Mouse (Mus musculus) heart, adult 2 months (tissue): Measurements from ENCODE around the gene Grin2a. TPM values are rescaled to one million over a fixed set of nuclear protein-coding genes. Genes with fewer than 3 reads are reported as not detected.

Experiments used
- DNase-seq, 2 experiments: peaks; one replicate each; pipeline ENCODE4 v3.0.0; 2021
- H3K27ac ChIP-seq: fragments of 200-600 bp; 2 replicates; pipeline ENCODE4 v1.8.1; 2022
- H3K27me3 ChIP-seq: fragments of 200-500 bp; 2 replicates; pipeline ENCODE4 v1.6.1; 2012; ENCODE audit warnings: mild to moderate bottlenecking, low read length, inconsistent platforms, mixed read lengths; ENCODE audit not compliant: control insufficient read depth, insufficient read depth
- H3K36me3 ChIP-seq: fragments of 200-500 bp; 2 replicates; pipeline ENCODE4 v1.6.1; 2012; ENCODE audit warnings: low read length, inconsistent platforms; ENCODE audit not compliant: control insufficient read depth, insufficient read depth
- H3K4me1 ChIP-seq: fragments of 200-500 bp; 2 replicates; pipeline ENCODE4 v1.6.1; 2011; ENCODE audit warnings: low read length; ENCODE audit not compliant: control insufficient read depth, insufficient read depth
- H3K4me3 ChIP-seq: fragments of 200-600 bp; 2 replicates; pipeline ENCODE4 v1.8.1; 2022
- H3K79me2 ChIP-seq: fragments of 200-500 bp; replicated peaks from 2 replicates; pipeline ENCODE4 v1.6.1; 2012; ENCODE audit warnings: mild to moderate bottlenecking, inconsistent platforms, low read length, moderate library complexity, mixed read lengths; ENCODE audit not compliant: control insufficient read depth, insufficient read depth
- H3K9ac ChIP-seq: fragments of 200-500 bp; 2 replicates; pipeline ENCODE4 v1.6.1; 2012; ENCODE audit warnings: low read depth, mild to moderate bottlenecking, control low read depth, inconsistent platforms, low read length, mixed read lengths
- CTCF ChIP-seq: fragments of 200-600 bp; IDR thresholded peaks from 2 replicates; pipeline ENCODE4 v1.8.1; 2022; ENCODE audit warnings: antibody characterized with exemption, mild to moderate bottlenecking, moderate library complexity
- EP300 ChIP-seq: fragments of 200-500 bp; IDR thresholded peaks from 2 replicates; pipeline ENCODE4 v1.6.1; 2011; ENCODE audit warnings: low read depth, low read length, control low read depth; ENCODE audit not compliant: insufficient read depth
- POLR2A ChIP-seq: fragments of 200-500 bp; IDR thresholded peaks from 2 replicates; pipeline ENCODE4 v1.6.1; 2011; ENCODE audit warnings: mild to moderate bottlenecking, low read depth, low read length, control low read depth; ENCODE audit not compliant: insufficient read depth
- WGBS: fragments of 180-500 bp; shearing (Covaris S2); methylation state at CpG from one replicate; pipeline ENCODE4 v1.1.7; 2018; 5-methylcytosine and 5-hydroxymethylcytosine counted together
- intact Hi-C: fragments of 180-260 bp; cut with DNase I; formaldehyde crosslinking; loops from one replicate; pipeline ENCODE4 v1.15.1; 2025
- polyA plus RNA-seq: library from polyadenylated mRNA; depleted of rRNA; stranded (reverse); fragments of >200 nt; gene quantifications from 2 replicates; pipeline ENCODE4 v1.2.3, GENCODE M21; 2012
- total RNA-seq, 2 experiments: library from RNA; stranded (reverse); gene quantifications; 2 replicates each; pipeline ENCODE4 v1.2.3; 2021

Gene Grin2a
- total and polyA plus RNA-seq, 3 experiments: 0.02 to 0.10 (median 0.07) TPM

DNA sequence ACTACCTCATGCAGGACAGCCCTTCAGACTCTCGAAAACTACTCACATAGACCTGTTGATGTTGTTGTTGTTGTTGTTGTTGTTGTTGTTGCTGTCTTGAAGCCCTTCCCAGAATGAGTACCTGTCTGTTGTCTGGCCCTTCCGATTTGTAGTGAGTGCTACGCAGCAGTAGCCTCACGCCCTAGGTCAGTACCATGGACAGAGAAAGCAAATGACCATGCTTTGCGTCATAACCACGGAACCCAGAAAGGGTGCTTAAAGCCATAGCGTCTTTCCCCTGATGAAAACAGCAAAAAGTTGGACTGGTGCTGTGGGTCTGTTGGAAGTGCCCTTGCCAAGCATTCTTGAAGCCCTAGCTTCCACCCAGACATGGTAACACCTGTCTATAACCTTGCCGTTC is 158.8 kb downstream of the Grin2a start:
- H3K36me3 ChIP-seq: no peaks in the 10 kb centered on the region
- TF ChIP-seq POLR2A (no peak), EP300 (no peak), CTCF (no peak)
- intact Hi-C loops: no loop called here
- DNase-seq: no peak
- H3K79me2 ChIP-seq: no peaks in the 10 kb centered on the region
- H3K27me3 ChIP-seq: no peaks in the 10 kb centered on the region
- WGBS: 42% methylated on average over 8 of the region's 8 CpGs
- no peaks in the 10 kb centered on the region for H3K4me1 ChIP-seq
- no peak overlapping the region for H3K9ac ChIP-seq
- H3K4me3 ChIP-seq: no peak overlapping the region
- no peak overlapping the region for H3K27ac ChIP-seq

DNA sequence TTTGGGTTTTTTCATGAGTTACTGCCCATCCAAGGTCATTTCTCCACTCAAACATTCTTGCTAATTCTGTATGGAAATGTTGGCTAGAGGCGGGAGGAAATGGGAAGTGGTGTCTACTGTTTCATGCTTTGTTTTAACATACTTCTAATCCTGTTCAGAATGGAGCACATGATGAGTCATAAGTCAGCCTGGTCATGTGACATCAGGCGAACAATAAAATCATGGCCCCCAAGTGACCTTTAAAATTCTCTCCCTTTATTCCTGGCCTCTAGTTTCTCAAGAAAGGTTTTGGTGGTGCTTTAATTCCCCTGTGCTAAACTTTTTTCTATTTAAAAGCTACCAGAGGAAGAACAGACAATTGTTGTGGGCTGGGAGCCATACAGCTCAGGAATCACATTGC is 161.1 kb downstream of the Grin2a start:
- no peak overlapping the region for H3K27ac ChIP-seq
- 50% methylated on average over 2 of the region's 2 CpGs for WGBS
- TF ChIP-seq EP300: no peak
- TF ChIP-seq CTCF: no peak
- TF ChIP-seq POLR2A: no peak
- no peaks in the 10 kb centered on the region for H3K27me3 ChIP-seq
- H3K79me2 ChIP-seq: no peaks in the 10 kb centered on the region
- no peak overlapping the region for H3K9ac ChIP-seq
- no peaks in the 10 kb centered on the region for H3K4me1 ChIP-seq
- DNase-seq: no peak
- no peak overlapping the region for H3K4me3 ChIP-seq
- intact Hi-C loops: no loop called here
- no peaks in the 10 kb centered on the region for H3K36me3 ChIP-seq

DNA sequence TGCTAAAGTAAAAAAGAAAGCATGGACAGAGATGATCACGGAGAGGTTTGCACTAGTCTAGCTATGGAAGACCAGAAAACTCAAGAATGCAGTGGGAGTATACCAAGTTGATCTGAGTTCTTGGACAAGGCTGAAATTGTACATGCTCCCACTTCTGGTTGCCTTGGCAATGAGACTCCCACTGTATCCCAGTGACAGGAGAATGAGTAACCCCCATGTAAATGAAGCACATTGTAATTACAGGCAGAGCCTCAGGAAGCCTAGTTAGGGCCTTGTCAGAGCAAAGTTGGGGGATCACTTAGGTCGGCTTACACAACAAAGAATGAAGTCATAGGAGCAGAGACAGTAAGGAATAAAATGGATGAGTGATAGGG is 170.3 kb downstream of the Grin2a start:
- H3K4me1 ChIP-seq: no peaks in the 10 kb centered on the region
- no peak overlapping the region for H3K4me3 ChIP-seq
- no peak overlapping the region for H3K9ac ChIP-seq
- DNase-seq: no peak
- no peak overlapping the region for H3K27ac ChIP-seq
- H3K79me2 ChIP-seq: no peaks in the 10 kb centered on the region
- intact Hi-C loops: no loop called here
- H3K36me3 ChIP-seq: no peaks in the 10 kb centered on the region
- 57% methylated on average over 2 of the region's 2 CpGs for WGBS
- no peaks in the 10 kb centered on the region for H3K27me3 ChIP-seq
- TF ChIP-seq CTCF (no peak), EP300 (no peak), POLR2A (no peak)

DNA sequence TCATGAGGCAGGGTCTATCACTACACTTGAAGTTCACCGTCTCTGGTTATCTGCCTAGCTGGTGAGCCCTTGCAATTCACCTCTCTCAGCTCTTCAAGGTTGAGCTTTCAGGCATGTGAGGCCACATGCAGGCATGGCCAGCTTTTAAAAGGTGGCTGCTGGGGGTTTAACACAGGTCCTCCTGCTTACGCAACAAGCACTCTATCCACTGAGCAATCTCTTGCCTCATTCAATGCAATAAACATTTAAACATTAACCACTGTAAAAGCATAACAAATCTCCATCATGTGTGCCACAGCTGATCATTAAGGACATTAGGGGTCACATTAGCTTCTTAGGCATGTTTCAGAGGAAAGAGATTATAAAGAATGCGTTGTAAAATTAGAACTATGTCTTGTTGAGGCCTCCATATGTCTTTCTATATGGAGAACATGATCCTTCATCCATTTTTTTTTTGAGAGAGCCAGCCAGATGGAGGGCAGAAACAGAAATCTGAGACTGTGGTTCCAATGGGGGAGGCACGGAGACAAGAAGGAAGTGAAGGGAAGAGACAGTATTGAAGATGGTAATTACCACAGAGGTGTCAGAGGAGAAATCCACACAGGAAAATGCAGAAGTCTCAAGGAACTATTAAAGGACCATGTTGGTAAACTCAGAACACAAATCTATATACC is 170.8 kb downstream of the Grin2a start:
- no peaks in the 10 kb centered on the region for H3K36me3 ChIP-seq
- H3K79me2 ChIP-seq: no peaks in the 10 kb centered on the region
- no peak overlapping the region for H3K4me3 ChIP-seq
- no peaks in the 10 kb centered on the region for H3K27me3 ChIP-seq
- intact Hi-C loops: no loop called here
- H3K4me1 ChIP-seq: no peaks in the 10 kb centered on the region
- no peak for TF ChIP-seq POLR2A
- DNase-seq: no peak
- WGBS: 77% methylated on average over 4 of the region's 4 CpGs
- H3K9ac ChIP-seq: no peak overlapping the region
- no peak overlapping the region for H3K27ac ChIP-seq

DNA sequence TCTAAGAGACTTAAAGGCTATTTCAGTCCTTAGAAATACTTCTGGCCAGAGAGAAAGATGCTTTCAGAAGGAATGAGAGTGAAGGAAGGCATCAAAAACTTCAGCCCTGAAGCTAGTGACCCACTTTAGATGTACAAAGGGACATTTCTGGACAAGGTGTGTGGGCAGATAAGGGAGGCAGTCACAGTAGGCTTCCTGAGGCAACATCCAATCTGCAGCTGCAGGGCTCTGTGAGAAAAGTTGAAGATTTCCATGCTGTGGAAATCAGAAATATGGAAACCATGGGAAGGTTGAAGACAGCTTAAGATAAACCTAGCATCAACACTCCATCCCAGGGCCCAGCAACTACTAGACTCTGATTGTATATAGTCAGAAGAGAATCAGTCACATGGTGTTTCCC is 171.7 kb downstream of the Grin2a start:
- intact Hi-C loops: no loop called here
- no peak overlapping the region for H3K9ac ChIP-seq
- H3K27me3 ChIP-seq: no peaks in the 10 kb centered on the region
- no peaks in the 10 kb centered on the region for H3K4me1 ChIP-seq
- H3K4me3 ChIP-seq: no peak overlapping the region
- TF ChIP-seq POLR2A (no peak), CTCF (no peak), EP300 (no peak)
- no peaks in the 10 kb centered on the region for H3K36me3 ChIP-seq
- no peak overlapping the region for H3K27ac ChIP-seq
- DNase-seq: no peak
- H3K79me2 ChIP-seq: no peaks in the 10 kb centered on the region

DNA sequence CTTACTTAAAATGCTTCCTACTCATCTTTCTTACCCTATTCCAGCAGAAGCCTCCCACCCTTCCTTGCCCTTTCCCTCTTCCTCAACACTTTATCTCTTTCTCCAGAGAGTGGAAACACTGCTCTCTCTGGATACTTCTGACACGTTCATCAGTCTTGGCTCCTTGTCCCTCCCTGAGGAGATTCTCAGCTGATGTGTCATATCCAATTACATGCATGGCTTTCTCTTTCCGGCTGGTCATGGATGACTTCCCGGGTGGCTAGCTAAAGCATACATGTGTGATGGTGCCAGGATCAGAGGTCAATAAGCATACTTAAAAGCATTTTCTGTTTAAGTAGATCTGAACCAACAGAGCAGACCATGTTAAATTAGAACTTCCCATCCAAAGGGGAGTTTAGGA is 175.9 kb downstream of the Grin2a start:
- intact Hi-C loops: no loop called here
- Histone ChIP-seq H3K4me1 (no peaks in the 10 kb centered on the region), H3K4me3 (no peak overlapping the region), H3K79me2 (no peaks in the 10 kb centered on the region), H3K27ac (no peak overlapping the region), H3K36me3 (no peaks in the 10 kb centered on the region), H3K9ac (no peak overlapping the region), H3K27me3 (no peaks in the 10 kb centered on the region)
- no peak for TF ChIP-seq EP300
- no peak for TF ChIP-seq CTCF
- no peak for TF ChIP-seq POLR2A
- no peak for DNase-seq
- WGBS: 51% methylated on average over 3 of the region's 3 CpGs

DNA sequence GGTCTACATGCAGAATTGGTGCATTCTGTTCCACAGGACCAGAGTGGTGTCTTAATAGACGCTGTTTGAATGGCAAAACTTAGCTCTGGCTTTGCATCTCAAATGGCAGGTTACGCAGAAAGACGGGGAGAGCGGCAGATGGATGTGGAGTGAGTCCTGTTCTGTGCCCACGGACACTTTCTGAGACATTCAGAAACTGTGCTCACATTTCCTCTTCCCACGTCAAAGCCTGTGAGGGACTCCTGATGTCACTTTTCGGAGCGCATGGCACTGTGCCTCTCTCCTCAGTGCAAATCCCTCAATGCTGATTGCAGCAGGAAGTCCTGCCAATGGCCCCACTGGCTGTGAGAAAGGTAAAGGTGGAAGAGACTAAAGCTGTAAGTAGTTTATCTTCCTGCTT is 194.0 kb downstream of the Grin2a start:
- no peak overlapping the region for H3K27ac ChIP-seq
- H3K36me3 ChIP-seq: no peaks in the 10 kb centered on the region
- intact Hi-C loops: no loop called here
- no peaks in the 10 kb centered on the region for H3K27me3 ChIP-seq
- TF ChIP-seq CTCF: no peak
- TF ChIP-seq POLR2A: no peak
- no peak for TF ChIP-seq EP300
- no peaks in the 10 kb centered on the region for H3K4me1 ChIP-seq
- H3K4me3 ChIP-seq: no peak overlapping the region
- no peak overlapping the region for H3K9ac ChIP-seq
- no peak for DNase-seq
- WGBS: 61% methylated on average over 8 of the region's 8 CpGs
- H3K79me2 ChIP-seq: no peaks in the 10 kb centered on the region
